Mouse (Mus musculus) lung, postnatal 0 days (tissue): Measurements from ENCODE around the gene Zfp385b. TPM values are rescaled to one million over a fixed set of nuclear protein-coding genes. Genes with fewer than 3 reads are reported as not detected.

Source experiments
- ATAC-seq: fragments of 200-750 bp; cut with Nextera tagmentation; 2 replicates; pipeline ENCODE4 v1.8.0; 2017; ENCODE audit warnings: moderate library complexity
- DNase-seq: peaks from one replicate; pipeline ENCODE4 v3.0.0-alpha.2; 2016; ENCODE audit warnings: low spot score
- H3K27ac ChIP-seq: fragments of 300-500 bp; sonication (generic); 2 replicates; pipeline ENCODE4 v1.5.1; 2014; ENCODE audit warnings: antibody characterized with exemption, mild to moderate bottlenecking, low read length, mixed read lengths
- H3K27me3 ChIP-seq: fragments of 300-500 bp; sonication (generic); replicated peaks from 2 replicates; pipeline ENCODE4 v1.6.1; 2014; ENCODE audit warnings: low read length, mixed read lengths; ENCODE audit not compliant: insufficient read depth
- H3K36me3 ChIP-seq: fragments of 300-500 bp; sonication (generic); 2 replicates; pipeline ENCODE4 v1.6.1; 2014; ENCODE audit warnings: low read length, mixed read lengths; ENCODE audit not compliant: insufficient read depth
- H3K4me1 ChIP-seq: fragments of 300-500 bp; sonication (generic); 2 replicates; pipeline ENCODE4 v1.6.1; 2014; ENCODE audit warnings: antibody characterized with exemption, low read depth, low read length, mixed read lengths; ENCODE audit not compliant: insufficient read depth
- H3K4me2 ChIP-seq: fragments of 300-500 bp; sonication (generic); replicated peaks from 2 replicates; pipeline ENCODE4 v1.6.1; 2014; ENCODE audit warnings: low read depth, mild to moderate bottlenecking, low read length, moderate library complexity, mixed read lengths
- H3K4me3 ChIP-seq: fragments of 300-500 bp; sonication (generic); 2 replicates; pipeline ENCODE4 v1.5.1; 2014; ENCODE audit warnings: low read depth, low read length
- H3K9ac ChIP-seq: fragments of 300-500 bp; sonication (generic); replicated peaks from 2 replicates; pipeline ENCODE4 v1.6.1; 2014; ENCODE audit warnings: low read depth, mild to moderate bottlenecking
- H3K9me3 ChIP-seq: fragments of 300-500 bp; sonication (generic); 2 replicates; pipeline ENCODE4 v1.6.1; 2016; ENCODE audit warnings: low read length, mixed read lengths
- CTCF ChIP-seq: IDR thresholded peaks from 2 replicates; pipeline ENCODE4 v1.5.1; 2016; ENCODE audit warnings: antibody characterized with exemption, mild to moderate bottlenecking
- EP300 ChIP-seq: IDR thresholded peaks from 2 replicates; pipeline ENCODE4 v1.6.1; 2016; ENCODE audit warnings: antibody characterized with exemption, mild to moderate bottlenecking, control low read depth
- WGBS: fragments of 180-500 bp; shearing (Covaris S2); extraction: QIAGEN DNeasy Blood & Tissue Kit; methylation state at CpG from one replicate; pipeline ENCODE4 v1.1.7; 2014; 5-methylcytosine and 5-hydroxymethylcytosine counted together
- polyA plus RNA-seq: library from polyadenylated mRNA; unstranded; fragments of >200 nt; fragmentation: Nextera tagmentation; extraction: Ambion mirVana; gene quantifications from 2 replicates; pipeline ENCODE4 v1.2.1, GENCODE M21; 2015

Gene Zfp385b
- polyA plus RNA-seq, 1 experiment from 2014 or later = 13.9 TPM

DNA sequence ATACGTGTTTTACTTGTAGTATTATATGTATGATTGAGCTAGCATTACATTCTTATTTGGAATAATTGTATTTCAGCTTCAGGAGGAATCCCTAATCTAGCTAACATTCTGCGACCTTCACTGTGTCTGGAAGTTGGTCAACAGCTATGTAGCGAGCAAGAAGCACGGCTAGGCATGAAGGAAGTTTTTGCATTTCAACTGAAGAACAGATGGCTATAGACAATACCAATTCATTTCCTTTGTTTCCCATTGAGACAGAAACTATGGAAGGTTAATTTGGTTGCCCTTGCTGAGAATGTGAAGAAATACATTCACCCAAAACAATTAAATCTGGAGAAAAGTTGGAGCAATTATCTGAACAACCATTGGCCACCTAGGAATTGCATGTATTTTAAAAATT lies 66.9 kb downstream of the Zfp385b start:
- whole genome bisulfite sequencing = 79% methylated on average over 4 of the region's 4 CpGs
- Histone ChIP-seq H3K4me2 (no peak overlapping the region), H3K27ac (no peak overlapping the region), H3K4me3 (no peak overlapping the region), H3K36me3 (no peaks in the 10 kb centered on the region), H3K9me3 (no peaks in the 10 kb centered on the region), H3K9ac (no peak overlapping the region), H3K4me1 (no peaks in the 10 kb centered on the region), H3K27me3 (no peaks in the 10 kb centered on the region)
- TF ChIP-seq EP300 = no peak
- no peak for TF ChIP-seq CTCF
- no peak for DNase-seq
- ATAC-seq = no peak

DNA sequence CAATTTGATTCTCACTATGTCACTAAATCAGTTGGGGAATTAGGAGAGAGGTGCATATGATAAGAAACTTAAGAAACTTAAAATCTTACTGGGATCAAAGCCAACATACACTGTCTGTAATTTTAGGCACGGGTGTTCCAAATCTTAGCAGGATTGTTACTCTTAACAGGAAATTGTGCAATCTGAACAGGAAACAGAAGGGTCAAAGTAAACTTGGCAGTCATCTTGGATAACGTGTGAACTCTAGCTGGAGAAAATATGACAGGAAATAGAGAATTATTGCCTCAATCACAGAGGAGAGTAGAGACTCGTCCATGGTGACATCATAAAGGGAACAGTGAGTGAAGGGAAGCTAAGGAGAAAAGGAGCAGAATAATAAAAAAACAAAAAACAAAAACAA lies 69.8 kb downstream of the Zfp385b start:
- H3K9me3 ChIP-seq = no peaks in the 10 kb centered on the region
- H3K36me3 ChIP-seq = no peaks in the 10 kb centered on the region
- 17% methylated on average over 3 of the region's 3 CpGs for WGBS
- DNase-seq (peak; percentile 44), ATAC-seq (no peak)
- TF ChIP-seq CTCF (no peak), EP300 (no peak)
- no peak overlapping the region for H3K4me2 ChIP-seq
- no peak overlapping the region for H3K27ac ChIP-seq
- H3K9ac ChIP-seq = no peak overlapping the region
- H3K4me3 ChIP-seq = no peak overlapping the region
- no peaks in the 10 kb centered on the region for H3K4me1 ChIP-seq
- H3K27me3 ChIP-seq = no peaks in the 10 kb centered on the region

DNA sequence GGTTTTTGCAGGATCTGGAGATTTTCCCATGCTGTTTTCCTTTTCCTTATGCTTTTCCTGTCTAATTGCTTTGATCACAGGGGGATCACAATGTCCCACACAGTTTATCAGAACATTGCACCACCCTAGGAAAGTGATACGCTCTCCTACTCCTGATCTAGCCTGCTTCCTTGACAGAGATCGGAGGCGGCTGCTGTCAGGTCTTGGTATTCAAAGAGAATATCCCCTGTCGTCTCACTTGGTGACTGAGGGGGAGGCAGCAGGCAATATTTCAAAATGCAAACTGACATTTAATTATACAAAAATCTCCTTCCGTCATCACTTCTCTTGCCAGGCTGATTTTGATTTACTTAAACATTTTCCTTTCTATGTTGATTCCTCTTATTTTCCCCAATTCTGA lies 73.0 kb downstream of the Zfp385b start:
- Histone ChIP-seq H3K4me3 (no peak overlapping the region), H3K27me3 (no peaks in the 10 kb centered on the region), H3K36me3 (no peaks in the 10 kb centered on the region), H3K4me2 (no peak overlapping the region), H3K9ac (no peak overlapping the region), H3K27ac (no peak overlapping the region), H3K4me1 (no peaks in the 10 kb centered on the region), H3K9me3 (no peaks in the 10 kb centered on the region)
- DNase-seq (no peak), ATAC-seq (no peak)
- TF ChIP-seq EP300 (no peak), CTCF (no peak)
- 45% methylated on average over 5 of the region's 5 CpGs for WGBS

DNA sequence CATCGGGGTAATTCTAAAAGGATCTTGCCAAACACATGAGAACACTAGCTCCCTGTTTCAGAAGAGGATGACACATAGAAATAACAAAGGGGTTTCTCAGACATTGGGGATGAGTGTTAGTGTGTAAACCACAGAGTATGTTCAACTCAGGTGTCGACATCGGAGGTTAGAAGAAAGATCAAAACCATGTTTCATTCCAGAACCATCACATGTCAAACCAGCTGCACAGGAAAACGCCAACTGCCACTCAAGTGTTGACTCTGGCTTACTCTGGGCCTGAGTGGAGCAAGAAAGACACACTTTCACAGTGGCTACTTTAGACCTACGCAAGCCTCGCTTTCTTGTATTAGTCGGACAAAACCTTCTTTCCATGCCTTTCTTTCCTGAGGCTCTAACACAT lies 74.2 kb downstream of the Zfp385b start:
- Histone ChIP-seq H3K4me1 (no peaks in the 10 kb centered on the region), H3K4me2 (no peak overlapping the region), H3K36me3 (no peaks in the 10 kb centered on the region), H3K9ac (no peak overlapping the region), H3K9me3 (no peaks in the 10 kb centered on the region), H3K27ac (no peak overlapping the region), H3K4me3 (no peak overlapping the region), H3K27me3 (no peaks in the 10 kb centered on the region)
- ATAC-seq = peak; percentile 23; the same call in 1 of the 2 replicates
- DNase-seq = peak; percentile 53
- 60% methylated on average over 7 of the region's 7 CpGs for WGBS
- TF ChIP-seq EP300 (no peak), CTCF (no peak)

DNA sequence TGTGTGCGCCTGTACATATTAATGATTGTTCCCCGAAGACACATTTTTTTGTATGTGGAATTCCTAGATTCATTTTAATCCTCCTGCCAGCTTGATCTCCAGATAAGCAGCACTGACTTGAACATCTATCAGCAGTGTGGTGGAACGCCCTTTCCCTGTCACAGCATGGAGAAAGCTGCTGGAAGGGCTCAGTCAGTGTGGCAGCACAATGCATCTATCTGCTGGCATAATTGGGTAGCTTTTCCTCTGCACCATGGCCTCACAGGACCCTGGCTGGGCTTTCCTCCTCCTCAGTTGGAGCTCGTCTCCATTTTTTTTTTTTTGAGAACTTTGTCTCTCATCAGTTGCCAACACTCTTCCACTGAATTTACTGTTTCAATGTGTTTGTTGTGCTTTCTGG lies 77.1 kb downstream of the Zfp385b start:
- TF ChIP-seq CTCF (no peak), EP300 (no peak)

DNA sequence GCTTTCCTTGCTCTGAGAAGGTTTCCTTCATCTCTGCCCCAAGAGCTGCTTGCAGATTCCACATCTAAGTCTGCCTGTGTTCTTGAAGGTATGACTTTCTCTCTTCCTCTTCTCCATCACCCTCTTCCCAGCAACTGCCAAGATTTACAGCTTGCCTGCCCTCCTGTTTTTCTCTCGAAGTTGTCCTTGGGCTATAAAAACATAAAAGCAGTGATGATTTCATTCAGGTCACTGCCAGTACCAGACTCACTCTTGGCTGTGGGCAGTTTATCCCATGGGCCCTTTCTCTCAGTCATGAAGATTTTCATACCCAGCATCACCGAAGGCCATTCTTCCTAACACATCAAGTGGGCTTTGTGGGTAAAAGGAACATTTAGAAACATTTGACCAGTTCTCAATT lies 89.2 kb downstream of the Zfp385b start:
- no peaks in the 10 kb centered on the region for H3K36me3 ChIP-seq
- H3K4me1 ChIP-seq = no peaks in the 10 kb centered on the region
- H3K27ac ChIP-seq = no peak overlapping the region
- 66% methylated on average over 2 of the region's 2 CpGs for WGBS
- H3K9ac ChIP-seq = no peak overlapping the region
- DNase-seq (no peak), ATAC-seq (no peak)
- H3K9me3 ChIP-seq = no peaks in the 10 kb centered on the region
- H3K4me3 ChIP-seq = no peak overlapping the region
- no peak overlapping the region for H3K4me2 ChIP-seq
- no peak for TF ChIP-seq EP300
- TF ChIP-seq CTCF = no peak
- no peaks in the 10 kb centered on the region for H3K27me3 ChIP-seq

More for the DNA sequence above, 77.1 kb downstream of the Zfp385b start:
- WGBS = 64% methylated on average over 4 of the region's 4 CpGs
- H3K4me3 ChIP-seq = no peak overlapping the region
- no peak overlapping the region for H3K9ac ChIP-seq
- H3K9me3 ChIP-seq = no peaks in the 10 kb centered on the region
- no peaks in the 10 kb centered on the region for H3K4me1 ChIP-seq
- no peaks in the 10 kb centered on the region for H3K36me3 ChIP-seq
- H3K4me2 ChIP-seq = no peak overlapping the region
- H3K27me3 ChIP-seq = no peaks in the 10 kb centered on the region
- DNase-seq (no peak), ATAC-seq (no peak)
- H3K27ac ChIP-seq = no peak overlapping the region

DNA sequence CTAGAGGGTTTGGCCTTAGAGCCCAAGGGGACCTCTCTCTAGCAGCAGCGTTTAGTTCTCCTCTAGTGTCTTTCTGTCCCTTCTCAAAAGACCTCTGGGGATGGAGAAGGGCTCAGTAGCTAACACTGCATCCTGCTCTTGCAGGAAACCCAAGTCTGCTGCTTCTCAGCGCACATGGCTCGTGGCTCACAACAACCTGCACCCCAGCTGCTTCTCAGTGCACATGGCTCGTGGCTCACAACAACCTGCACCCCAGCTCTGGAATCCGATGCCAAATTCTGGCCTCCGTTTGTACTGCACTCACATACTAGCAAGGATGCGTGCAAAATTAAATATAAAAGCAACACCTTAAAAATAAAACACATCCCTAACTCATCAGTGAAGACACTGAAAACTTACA lies 92.6 kb downstream of the Zfp385b start:
- Histone ChIP-seq H3K36me3 (no peaks in the 10 kb centered on the region), H3K4me1 (no peaks in the 10 kb centered on the region), H3K27me3 (no peaks in the 10 kb centered on the region), H3K4me3 (no peak overlapping the region), H3K9me3 (no peaks in the 10 kb centered on the region), H3K4me2 (no peak overlapping the region), H3K9ac (no peak overlapping the region), H3K27ac (no peak overlapping the region)
- 74% methylated on average over 7 of the region's 7 CpGs for WGBS
- no peak for DNase-seq
- ATAC-seq = no peak
- TF ChIP-seq EP300 = no peak
- no peak for TF ChIP-seq CTCF
